In genomic region chr7:107536516-107536915, GRCm38 (mm10) we compare ENCODE assay signal across 26 mouse cellular contexts. TPM values are rescaled to one million over a fixed set of nuclear protein-coding genes. Genes with fewer than 3 reads are reported as not detected.
"Had no signal": no experiment of that assay in that cellular context is flagged by ENCODE, and none has a peak within 500 bp of the region (broad histone marks: within the 10 kb centered on the region; RNA-seq: fewer than 3 reads in every experiment).

No protein-coding gene starts in this region.

- H3K9ac ChIP-seq: kidney, embryonic 15.5 days; limb, embryonic 13.5 days; liver, embryonic 12.5 days; liver, embryonic 15.5 days; lung, embryonic 15.5 days; midbrain, embryonic 13.5 days; neural tube, embryonic 13.5 days; stomach, embryonic 15.5 days had no signal

- H3K27me3 ChIP-seq: kidney, embryonic 15.5 days; limb, embryonic 13.5 days; liver, embryonic 12.5 days; liver, embryonic 15.5 days; lung, embryonic 15.5 days; megakaryocyte, embryonic 14.5 days; midbrain, embryonic 13.5 days; neural tube, embryonic 13.5 days; stomach, embryonic 15.5 days had no signal

- H3K4me2 ChIP-seq: kidney, embryonic 15.5 days; limb, embryonic 13.5 days; liver, embryonic 12.5 days; liver, embryonic 15.5 days; lung, embryonic 15.5 days; midbrain, embryonic 13.5 days; neural tube, embryonic 13.5 days; stomach, embryonic 15.5 days had no signal

- H3K27ac ChIP-seq: kidney, embryonic 15.5 days; limb, embryonic 10.5 days; limb, embryonic 13.5 days; liver, embryonic 12.5 days; liver, embryonic 15.5 days; lung, embryonic 15.5 days; midbrain, embryonic 10.5 days; midbrain, embryonic 13.5 days; neural tube, embryonic 13.5 days; stomach, embryonic 15.5 days had no signal

- ATAC-seq: liver, embryonic 12.5 days; midbrain, embryonic 13.5 days; midbrain, embryonic 16.5 days had no signal

- H3K36me3 ChIP-seq: kidney, embryonic 15.5 days; limb, embryonic 10.5 days; limb, embryonic 13.5 days; liver, embryonic 12.5 days; liver, embryonic 15.5 days; lung, embryonic 15.5 days; midbrain, embryonic 10.5 days; midbrain, embryonic 13.5 days; neural tube, embryonic 13.5 days; stomach, embryonic 15.5 days had no signal

- H3K4me1 ChIP-seq: kidney, embryonic 15.5 days; limb, embryonic 10.5 days; limb, embryonic 13.5 days; liver, embryonic 12.5 days; liver, embryonic 15.5 days; lung, embryonic 15.5 days; midbrain, embryonic 10.5 days; midbrain, embryonic 13.5 days; neural tube, embryonic 13.5 days; stomach, embryonic 15.5 days had no signal

- DNase-seq: kidney, adult 8-10 months; kidney, postnatal 10 days; kidney, postnatal 36 days; liver; lung, adult 18-20 months; lung, postnatal 10 days; lung, postnatal 36 days; right cerebral cortex, adult 18-20 months; right cerebral cortex, postnatal 14 days; right cerebral cortex, postnatal 4 days; thymus, postnatal 25 days had no signal

- H3K4me3 ChIP-seq: kidney, embryonic 15.5 days; limb, embryonic 10.5 days; limb, embryonic 13.5 days; liver, embryonic 12.5 days; liver, embryonic 15.5 days; lung, embryonic 15.5 days; megakaryocyte, embryonic 14.5 days; midbrain, embryonic 10.5 days; midbrain, embryonic 13.5 days; myocyte; neural tube, embryonic 13.5 days; stomach, embryonic 15.5 days had no signal

- H3K9me3 ChIP-seq: kidney, embryonic 15.5 days; limb, embryonic 10.5 days; liver, embryonic 12.5 days; liver, embryonic 15.5 days; lung, embryonic 15.5 days; midbrain, embryonic 10.5 days; midbrain, embryonic 13.5 days; neural tube, embryonic 13.5 days; stomach, embryonic 15.5 days had no signal

RNA-seq across cellular contexts. Expression of gene Olfml1, which starts 30.7 kb away (rescaled TPM):
- total RNA-seq: monocyte, adult 5-6 weeks; neutrophil, adult 5-6 weeks had no signal
- polyA plus RNA-seq: myocyte had no signal
